Mouse (Mus musculus) liver, embryonic 14.5 days (tissue): ENCODE data around the gene Dclre1a. TPM values are rescaled to one million over a fixed set of nuclear protein-coding genes. Genes with fewer than 3 reads are reported as not detected.

Experiments
- ATAC-seq: fragments of 200-750 bp; cut with Nextera tagmentation; 2 replicates; pipeline ENCODE4 v1.8.0; 2017; ENCODE audit warnings: moderate number of reproducible peaks, mild to moderate bottlenecking, moderate library complexity; ENCODE audit not compliant: insufficient read depth
- DNase-seq, 3 experiments: peaks; one replicate each; pipeline ENCODE4 v3.0.0-alpha.2; 2012 to 2013; ENCODE audit warnings: low read depth in 3 of 3, low spot score in 3 of 3
- H3K27ac ChIP-seq: fragments of 300-500 bp; sonication (generic); 2 replicates; pipeline ENCODE4 v1.5.1; 2014; ENCODE audit warnings: moderate library complexity, mild to moderate bottlenecking, control low read depth, inconsistent platforms
- H3K27me3 ChIP-seq: fragments of 300-500 bp; sonication (generic); 2 replicates; pipeline ENCODE4 v1.6.1; 2014; ENCODE audit warnings: mild to moderate bottlenecking, low read length, moderate library complexity; ENCODE audit not compliant: control insufficient read depth, insufficient read depth
- H3K36me3 ChIP-seq: fragments of 300-500 bp; sonication (generic); replicated peaks from 2 replicates; pipeline ENCODE4 v1.6.1; 2014; ENCODE audit warnings: low read depth; ENCODE audit not compliant: control insufficient read depth, insufficient read depth
- H3K4me1 ChIP-seq, 2 experiments: fragments of 200-500 bp in 1 of 2; fragments of 300-500 bp in 1 of 2; sonication (generic) in 1 of 2; replicated peaks; 2 replicates each; pipeline ENCODE4 v1.6.1; 2012 to 2014; ENCODE audit warnings: antibody characterized with exemption in 1 of 2, inconsistent platforms in 1 of 2, low read length in 1 of 2; ENCODE audit not compliant: control insufficient read depth in 2 of 2, insufficient read depth in 2 of 2
- H3K4me2 ChIP-seq: fragments of 300-500 bp; sonication (generic); 2 replicates; pipeline ENCODE4 v1.6.1; 2014; ENCODE audit warnings: low read depth, mild to moderate bottlenecking, control low read depth, moderate library complexity
- H3K4me3 ChIP-seq, 2 experiments: fragments of 200-500 bp in 1 of 2; fragments of 300-500 bp in 1 of 2; sonication (generic) in 1 of 2; 2 replicates each; pipeline ENCODE4 v1.5.1; 2012 to 2014; ENCODE audit warnings: low read depth in 2 of 2, low read length in 2 of 2, mild to moderate bottlenecking in 2 of 2, control low read depth in 1 of 2, inconsistent platforms in 1 of 2, moderate library complexity in 1 of 2; ENCODE audit not compliant: insufficient read depth in 1 of 2
- H3K9ac ChIP-seq: fragments of 300-500 bp; sonication (generic); replicated peaks from 2 replicates; pipeline ENCODE4 v1.6.1; 2014; ENCODE audit warnings: mild to moderate bottlenecking, control low read depth, moderate library complexity
- H3K9me3 ChIP-seq: fragments of 300-500 bp; sonication (generic); 2 replicates; pipeline ENCODE4 v1.6.1; 2016; ENCODE audit warnings: low read length, mixed read lengths; ENCODE audit not compliant: control insufficient read depth
- CTCF ChIP-seq: IDR thresholded peaks from 2 replicates; pipeline ENCODE4 v1.5.1; 2016; ENCODE audit warnings: antibody characterized with exemption, low read depth, control low read depth
- EP300 ChIP-seq: IDR thresholded peaks from 2 replicates; pipeline ENCODE4 v1.6.1; 2016; ENCODE audit warnings: antibody characterized with exemption, low read depth
- WGBS: fragments of 180-500 bp; shearing (Covaris S2); extraction: QIAGEN DNeasy Blood & Tissue Kit; methylation state at CpG from one replicate; pipeline ENCODE4 v1.1.7; 2014; ENCODE audit not compliant: insufficient replicate concordance; 5-methylcytosine and 5-hydroxymethylcytosine counted together
- polyA plus RNA-seq, 2 experiments: library from polyadenylated mRNA; depleted of rRNA in 1 of 2; stranded (reverse) in 1 of 2; unstranded in 1 of 2; fragments of >200 nt; fragmentation: Nextera tagmentation in 1 of 2; extraction: Ambion mirVana in 1 of 2; gene quantifications; 2 replicates each; pipeline versions ENCODE4 v1.2.1 to v1.2.3; 2012 to 2014

The Dclre1a gene
- polyA plus RNA-seq, 2 experiments: 12.0 to 17.9 TPM

GRCm38 (mm10) chr19:56555972-56556371, 8.0 kb upstream of the Dclre1a start:
- no peaks in the 10 kb centered on the region for H3K27me3 ChIP-seq
- ATAC-seq: no peak
- H3K9ac ChIP-seq: no peak overlapping the region
- H3K36me3 ChIP-seq: peaks cover 40% of the 10 kb centered on the region
- no peak overlapping the region for H3K27ac ChIP-seq
- no peak overlapping the region for H3K4me3 ChIP-seq
- no peak overlapping the region for H3K4me2 ChIP-seq
- no peaks in the 10 kb centered on the region for H3K9me3 ChIP-seq
- TF ChIP-seq CTCF (no peak), EP300 (no peak)
- no peaks in the 10 kb centered on the region for H3K4me1 ChIP-seq
- DNase-seq: no peak
- WGBS: 34% methylated on average over 5 of the region's 5 CpGs

GRCm38 (mm10) chr19:56553177-56553576, 5.2 kb upstream of the Dclre1a start:
- WGBS: 83% methylated on average over 3 of the region's 3 CpGs
- no peak for TF ChIP-seq EP300
- TF ChIP-seq CTCF: 0 out of 2 replicates have a peak, but pooled peaks have one; percentile 5
- Histone ChIP-seq H3K36me3 (peaks cover 34% of the 10 kb centered on the region), H3K4me1 (peaks cover 4 to 10% of the 10 kb centered on the region in 2 experiments), H3K27me3 (no peaks in the 10 kb centered on the region), H3K9ac (no peak overlapping the region), H3K27ac (no peak overlapping the region), H3K4me3 (no peak overlapping the region), H3K9me3 (no peaks in the 10 kb centered on the region), H3K4me2 (no peak overlapping the region)
- ATAC-seq (no peak), DNase-seq (no peak)

- TF ChIP-seq EP300 (no peak), CTCF (no peak)
- DNase-seq (no peak), ATAC-seq (peak; percentile 1; the same call in 1 of the 2 replicates)
- Histone ChIP-seq H3K9ac (peak overlapping the region; percentile 89), H3K9me3 (no peaks in the 10 kb centered on the region), H3K27ac (peak overlapping the region; percentile 80), H3K4me1 (peaks cover 7 to 22% of the 10 kb centered on the region in 2 experiments), H3K4me2 (peak overlapping the region; percentile 84), H3K4me3 (peak overlapping the region; percentile 72 to 88), H3K27me3 (no peaks in the 10 kb centered on the region), H3K36me3 (peaks cover 26% of the 10 kb centered on the region)
- WGBS: 18% methylated on average over 18 of the region's 18 CpGs
These were observed 1.1 kb upstream of the Dclre1a start for GRCm38 (mm10) chr19:56549033-56549680.

- H3K4me2 ChIP-seq: peak within 1 kb of the TSS; percentile 84
- no peaks in the 10 kb centered on the region for H3K27me3 ChIP-seq
- peak within 1 kb of the TSS; percentile 80 for H3K27ac ChIP-seq
- under 1% methylated on average over 69 of the region's 69 CpGs for WGBS
- peaks cover 7 to 27% of the 10 kb centered on the region in 2 experiments for H3K4me1 ChIP-seq
- H3K9me3 ChIP-seq: no peaks in the 10 kb centered on the region
- DNase-seq: peak; percentile 68 to 76 (median 74)
- H3K9ac ChIP-seq: peak within 1 kb of the TSS; percentile 89
- peak; percentile 84 for ATAC-seq
- peaks cover 24% of the 10 kb centered on the region for H3K36me3 ChIP-seq
- peak within 1 kb of the TSS; percentile 72 to 88 for H3K4me3 ChIP-seq
- TF ChIP-seq CTCF (no peak), EP300 (0 out of 2 replicates have a peak, but pooled peaks have one; percentile 11)
These were observed 409 bp upstream of the Dclre1a start, which contains the start of gene Nhlrc2 for GRCm38 (mm10) chr19:56548230-56549032. Gene Nhlrc2 (plus strand): TSS chr19:56548261.

- Histone ChIP-seq H3K4me2 (peak overlapping the region; percentile 84), H3K9ac (no peak overlapping the region), H3K27me3 (no peaks in the 10 kb centered on the region), H3K27ac (no peak overlapping the region), H3K4me1 (peaks cover 9 to 30% of the 10 kb centered on the region in 2 experiments), H3K9me3 (no peaks in the 10 kb centered on the region), H3K4me3 (no peak overlapping the region), H3K36me3 (peaks cover 16% of the 10 kb centered on the region)
- DNase-seq: no peak
- TF ChIP-seq CTCF (no peak), EP300 (no peak)
- no peak for ATAC-seq
These were observed 2.0 kb downstream of the Dclre1a start for GRCm38 (mm10) chr19:56546031-56546430.
